Mouse (Mus musculus): ENCODE results near the gene Fgfr2.

Fgfr2 gene

GRCm38 (mm10) chr7:130766411-130767170 lies 2356.6 kb downstream of the Fgfr2 start:
- TF ChIP-seq CTCF (conservative IDR thresholded peaks at IDR 0.05; ENCODE audit: low read length) (no peak), POU5F1 (IDR thresholded peaks at IDR 0.05; ENCODE audit: borderline replicate concordance, low read length) (no peak), NANOG (IDR thresholded peaks at IDR 0.05; ENCODE audit: borderline replicate concordance, low read length) (no peak)
- H3K27me3 ChIP-seq (ENCODE audit: insufficient read depth, low read length): no peaks in the 10 kb centered on the region
- peaks cover 14% of the 10 kb centered on the region for H3K9me3 ChIP-seq (ENCODE audit: low read length)
- H3K4me3 ChIP-seq (replicated peaks; ENCODE audit: low read length): peak overlapping the region; percentile 69
- H3K4me1 ChIP-seq (replicated peaks; ENCODE audit: low read depth, low read length): peaks cover 36% of the 10 kb centered on the region
- H3K36me3 ChIP-seq (ENCODE audit: insufficient read depth, low read length): peaks cover 27% of the 10 kb centered on the region

DNA sequence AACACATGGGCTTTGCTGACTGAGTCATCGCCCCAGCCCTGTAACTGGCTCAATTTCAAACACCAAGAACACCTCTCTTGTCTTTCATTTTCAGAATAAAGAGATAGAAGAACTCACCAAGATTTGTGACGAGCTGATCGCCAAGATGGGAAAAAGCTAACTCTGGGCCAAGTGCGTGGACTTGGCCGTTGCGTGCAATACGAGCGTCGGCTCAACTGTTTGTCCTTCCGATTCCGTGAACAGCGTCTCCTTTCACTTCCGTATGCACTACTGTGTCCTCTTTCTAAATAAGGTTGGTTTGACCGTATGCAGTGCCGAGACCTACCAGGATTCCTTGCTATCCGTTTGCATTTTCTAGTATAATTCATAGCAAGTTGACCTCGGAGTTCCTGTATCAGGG lies 2359.0 kb downstream of the Fgfr2 start:
- TF ChIP-seq NANOG (IDR thresholded peaks at IDR 0.05; ENCODE audit: borderline replicate concordance, low read length): no peak
- no peak for TF ChIP-seq POU5F1 (IDR thresholded peaks at IDR 0.05; ENCODE audit: borderline replicate concordance, low read length)
- TF ChIP-seq CTCF (conservative IDR thresholded peaks at IDR 0.05; ENCODE audit: low read length): no peak
- Histone ChIP-seq H3K4me3 (replicated peaks; ENCODE audit: low read length) (no peak overlapping the region), H3K4me1 (replicated peaks; ENCODE audit: low read depth, low read length) (peaks cover 38% of the 10 kb centered on the region), H3K9me3 (ENCODE audit: low read length) (peaks cover 13% of the 10 kb centered on the region), H3K36me3 (ENCODE audit: insufficient read depth, low read length) (peaks cover 51% of the 10 kb centered on the region), H3K27me3 (ENCODE audit: insufficient read depth, low read length) (no peaks in the 10 kb centered on the region)

DNA sequence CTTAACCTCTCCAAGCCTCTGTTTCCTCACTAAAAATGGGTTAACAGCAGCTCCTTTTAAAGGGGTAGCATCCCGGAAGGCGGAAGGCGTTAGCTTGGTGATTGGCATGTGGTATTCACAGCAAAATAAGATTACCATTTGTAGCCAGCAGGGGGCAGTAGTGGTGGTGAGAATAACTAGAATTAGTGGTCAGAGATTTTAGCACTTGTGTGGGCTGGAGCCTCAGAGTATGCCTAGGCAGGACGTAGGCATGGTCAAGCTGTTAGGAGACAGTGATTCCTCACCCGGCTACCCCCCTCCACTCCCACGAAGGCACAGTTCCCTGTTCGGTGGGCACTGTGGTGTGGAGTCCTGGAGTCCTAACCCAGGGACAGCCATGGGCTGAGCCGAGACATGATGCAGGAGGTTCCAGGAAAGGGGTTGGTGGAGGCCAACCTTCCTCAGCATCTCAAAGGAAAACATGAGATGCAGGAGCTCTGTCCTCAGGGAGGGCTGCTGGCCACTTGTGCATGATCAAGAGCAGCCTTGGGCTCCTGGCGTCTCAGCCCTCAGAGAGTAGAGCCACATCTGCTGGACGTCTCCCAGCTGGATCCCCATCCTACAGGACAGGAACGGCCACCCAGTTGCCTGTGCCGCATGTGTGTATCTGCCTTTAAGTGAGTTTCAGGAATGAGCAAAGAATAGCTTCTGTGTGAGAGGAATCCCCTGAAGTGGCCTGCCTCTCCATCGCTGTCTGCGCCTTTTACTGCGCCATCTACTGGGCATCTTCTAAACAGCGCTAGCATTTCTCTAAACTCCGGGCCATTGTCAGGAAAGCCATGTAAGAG lies 2360.9 kb downstream of the Fgfr2 start:
- no peak for TF ChIP-seq NANOG (IDR thresholded peaks at IDR 0.05; ENCODE audit: borderline replicate concordance, low read length)
- peak; percentile 82 for TF ChIP-seq CTCF (conservative IDR thresholded peaks at IDR 0.05; ENCODE audit: low read length)
- Histone ChIP-seq H3K36me3 (ENCODE audit: insufficient read depth, low read length) (peaks cover 70% of the 10 kb centered on the region), H3K4me1 (replicated peaks; ENCODE audit: low read depth, low read length) (peaks cover 38% of the 10 kb centered on the region), H3K27me3 (ENCODE audit: insufficient read depth, low read length) (no peaks in the 10 kb centered on the region), H3K4me3 (replicated peaks; ENCODE audit: low read length) (peak overlapping the region; percentile 49; the same call in 1 of the 2 replicates), H3K9me3 (ENCODE audit: low read length) (no peaks in the 10 kb centered on the region)

DNA sequence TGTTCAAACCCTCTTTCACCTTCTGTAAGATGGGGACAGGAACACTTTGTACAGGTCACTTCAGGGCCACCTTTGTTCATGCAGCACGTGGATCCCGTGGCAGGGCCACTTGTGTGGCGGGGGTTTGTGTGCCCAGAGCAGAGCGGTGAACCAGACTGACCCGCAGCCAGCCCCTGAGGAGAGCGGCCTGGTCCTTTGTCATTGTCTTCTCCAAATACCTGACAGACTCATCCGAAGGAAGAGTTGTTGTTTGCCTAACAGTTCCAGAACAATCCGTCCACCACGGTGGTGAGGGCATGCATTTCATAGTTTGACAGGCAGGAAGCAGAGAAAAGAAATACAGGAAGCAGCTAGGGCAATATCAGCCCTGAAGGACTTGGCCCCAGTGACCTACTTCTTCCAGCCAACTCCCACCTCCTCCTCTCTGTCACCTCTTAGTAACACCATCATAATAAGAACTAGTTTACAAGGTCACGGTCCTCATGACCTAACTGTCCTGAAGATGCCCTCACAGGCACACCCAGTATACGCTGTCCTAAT lies 2365.8 kb downstream of the Fgfr2 start:
- H3K27me3 ChIP-seq (ENCODE audit: insufficient read depth, low read length): no peaks in the 10 kb centered on the region
- peaks cover 24% of the 10 kb centered on the region for H3K4me1 ChIP-seq (replicated peaks; ENCODE audit: low read depth, low read length)
- TF ChIP-seq CTCF (conservative IDR thresholded peaks at IDR 0.05; ENCODE audit: low read length): no peak
- TF ChIP-seq NANOG (IDR thresholded peaks at IDR 0.05; ENCODE audit: borderline replicate concordance, low read length): no peak
- no peak for TF ChIP-seq POU5F1 (IDR thresholded peaks at IDR 0.05; ENCODE audit: borderline replicate concordance, low read length)
- no peaks in the 10 kb centered on the region for H3K9me3 ChIP-seq (ENCODE audit: low read length)
- H3K36me3 ChIP-seq (ENCODE audit: insufficient read depth, low read length): peaks cover 88% of the 10 kb centered on the region
- H3K4me3 ChIP-seq (replicated peaks; ENCODE audit: low read length): no peak overlapping the region

DNA sequence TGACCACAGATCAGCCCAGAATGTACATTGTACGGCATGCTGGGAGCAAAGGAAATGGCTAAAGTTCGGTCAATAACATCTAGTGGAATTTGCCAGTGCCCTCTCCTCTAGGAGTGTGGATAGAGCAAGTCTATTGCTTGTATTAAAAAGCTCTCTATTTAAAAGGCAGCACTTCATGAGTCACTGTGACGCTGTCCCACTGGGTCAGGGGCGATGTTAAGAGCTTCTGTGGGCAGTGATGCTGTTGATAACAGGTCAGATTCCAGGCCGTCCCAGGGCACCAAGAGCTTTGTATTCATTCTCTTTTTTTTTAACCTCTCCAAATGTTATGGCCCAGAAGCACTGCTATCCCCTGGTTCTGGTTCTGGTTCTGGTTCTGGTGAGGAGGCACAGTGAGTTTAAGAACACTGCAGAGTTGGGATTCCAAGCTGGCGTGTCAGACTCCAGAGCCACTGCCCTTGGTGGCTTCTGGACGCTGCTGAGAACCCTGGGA lies 2366.8 kb downstream of the Fgfr2 start:
- TF ChIP-seq POU5F1 (IDR thresholded peaks at IDR 0.05; ENCODE audit: borderline replicate concordance, low read length) (no peak), NANOG (IDR thresholded peaks at IDR 0.05; ENCODE audit: borderline replicate concordance, low read length) (no peak), CTCF (conservative IDR thresholded peaks at IDR 0.05; ENCODE audit: low read length) (no peak)
- Histone ChIP-seq H3K4me3 (replicated peaks; ENCODE audit: low read length) (no peak overlapping the region), H3K9me3 (ENCODE audit: low read length) (no peaks in the 10 kb centered on the region), H3K27me3 (ENCODE audit: insufficient read depth, low read length) (no peaks in the 10 kb centered on the region), H3K4me1 (replicated peaks; ENCODE audit: low read depth, low read length) (peaks cover 19% of the 10 kb centered on the region), H3K36me3 (ENCODE audit: insufficient read depth, low read length) (peaks cover 94% of the 10 kb centered on the region)

DNA sequence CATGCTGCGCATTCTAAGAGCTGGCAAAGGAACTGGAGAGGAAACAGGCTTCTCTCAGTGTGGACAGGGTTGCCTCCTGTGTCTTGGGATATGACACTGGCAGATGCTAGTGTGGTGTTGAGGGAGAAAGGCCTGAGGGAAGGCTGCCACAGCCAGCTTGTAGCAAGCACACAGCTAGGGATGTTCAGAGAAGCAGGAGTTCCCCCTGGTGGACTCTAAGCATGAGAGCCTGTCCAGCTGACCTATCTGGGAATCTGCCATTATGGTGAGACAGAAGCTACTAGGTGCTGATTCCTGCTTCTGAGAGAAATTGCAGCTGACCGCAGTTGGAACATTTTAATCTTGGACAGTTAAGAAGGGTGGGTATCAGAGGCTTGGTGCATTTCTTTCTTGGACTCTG lies 2368.4 kb downstream of the Fgfr2 start:
- Histone ChIP-seq H3K27me3 (ENCODE audit: insufficient read depth, low read length) (no peaks in the 10 kb centered on the region), H3K4me3 (replicated peaks; ENCODE audit: low read length) (no peak overlapping the region), H3K36me3 (ENCODE audit: insufficient read depth, low read length) (peaks cover 88% of the 10 kb centered on the region), H3K4me1 (replicated peaks; ENCODE audit: low read depth, low read length) (peaks cover 34% of the 10 kb centered on the region), H3K9me3 (ENCODE audit: low read length) (no peaks in the 10 kb centered on the region)
- TF ChIP-seq POU5F1 (IDR thresholded peaks at IDR 0.05; ENCODE audit: borderline replicate concordance, low read length): no peak
- TF ChIP-seq CTCF (conservative IDR thresholded peaks at IDR 0.05; ENCODE audit: low read length): no peak
- no peak for TF ChIP-seq NANOG (IDR thresholded peaks at IDR 0.05; ENCODE audit: borderline replicate concordance, low read length)

- H3K4me1 ChIP-seq (replicated peaks; ENCODE audit: low read depth, low read length): peaks cover 45% of the 10 kb centered on the region
- TF ChIP-seq CTCF (conservative IDR thresholded peaks at IDR 0.05; ENCODE audit: low read length) (no peak), NANOG (IDR thresholded peaks at IDR 0.05; ENCODE audit: borderline replicate concordance, low read length) (no peak), POU5F1 (IDR thresholded peaks at IDR 0.05; ENCODE audit: borderline replicate concordance, low read length) (no peak)
- no peak overlapping the region for H3K4me3 ChIP-seq (replicated peaks; ENCODE audit: low read length)
These were observed 2371.5 kb downstream of the Fgfr2 start for GRCm38 (mm10) chr7:130751678-130752077.

More at GRCm38 (mm10) chr7:130751678-130752077, 2371.5 kb downstream of the Fgfr2 start:
- Histone ChIP-seq H3K36me3 (ENCODE audit: insufficient read depth, low read length) (peaks cover 88% of the 10 kb centered on the region), H3K27me3 (ENCODE audit: insufficient read depth, low read length) (no peaks in the 10 kb centered on the region), H3K9me3 (ENCODE audit: low read length) (no peaks in the 10 kb centered on the region)

Measured in E14TG2a.4 (cell line).